Mouse (Mus musculus) lung, embryonic 14.5 days (tissue): Measurements from ENCODE around the gene Rdh7. TPM values are rescaled to one million over a fixed set of nuclear protein-coding genes. Genes with fewer than 3 reads are reported as not detected.

Experiments used
- ATAC-seq: fragments of 200-750 bp; cut with Nextera tagmentation; 2 replicates; pipeline ENCODE4 v1.8.0; 2017; ENCODE audit warnings: mild to moderate bottlenecking, moderate TSS enrichment, moderate library complexity; ENCODE audit not compliant: insufficient read depth
- DNase-seq: peaks from one replicate; pipeline ENCODE4 v3.0.0-alpha.2; 2015
- H3K27ac ChIP-seq: fragments of 300-500 bp; sonication (generic); 2 replicates; pipeline ENCODE4 v1.5.1; 2014; ENCODE audit warnings: low read depth, mild to moderate bottlenecking, moderate library complexity
- H3K27me3 ChIP-seq: fragments of 300-500 bp; sonication (generic); 2 replicates; pipeline ENCODE4 v1.6.1; 2014; ENCODE audit warnings: low read length, control low read depth; ENCODE audit not compliant: insufficient read depth
- H3K36me3 ChIP-seq: fragments of 300-500 bp; sonication (generic); 2 replicates; pipeline ENCODE4 v1.6.1; 2014; ENCODE audit warnings: control low read depth; ENCODE audit not compliant: insufficient read depth
- H3K4me1 ChIP-seq: fragments of 300-500 bp; sonication (generic); 2 replicates; pipeline ENCODE4 v1.6.1; 2014; ENCODE audit warnings: antibody characterized with exemption, control low read depth; ENCODE audit not compliant: insufficient read depth
- H3K4me2 ChIP-seq: fragments of 300-500 bp; sonication (generic); 2 replicates; pipeline ENCODE4 v1.6.1; 2014; ENCODE audit warnings: mild to moderate bottlenecking
- H3K4me3 ChIP-seq: fragments of 300-500 bp; sonication (generic); 2 replicates; pipeline ENCODE4 v1.5.1; 2014; ENCODE audit warnings: low read depth, low read length
- H3K9ac ChIP-seq: fragments of 300-500 bp; sonication (generic); 2 replicates; pipeline ENCODE4 v1.6.1; 2014
- H3K9me3 ChIP-seq: fragments of 300-500 bp; sonication (generic); 2 replicates; pipeline ENCODE4 v1.6.1; 2016; ENCODE audit warnings: low read depth, low read length, control low read depth
- CTCF ChIP-seq: IDR thresholded peaks from 2 replicates; pipeline ENCODE4 v1.5.1; 2016; ENCODE audit warnings: antibody characterized with exemption, low read depth
- WGBS: fragments of 180-500 bp; shearing (Covaris S2); extraction: QIAGEN DNeasy Blood & Tissue Kit; methylation state at CpG from one replicate; pipeline ENCODE4 v1.1.7; 2014; 5-methylcytosine and 5-hydroxymethylcytosine counted together
- polyA plus RNA-seq: library from polyadenylated mRNA; unstranded; fragments of >200 nt; fragmentation: Nextera tagmentation; extraction: Ambion mirVana; gene quantifications from 2 replicates; pipeline ENCODE4 v1.2.1, GENCODE M21; 2014

The Rdh7 gene
- polyA plus RNA-seq, result not detected in 2 replicates

GRCm38 (mm10) chr10:127888605-127889004, at the start of gene Rdh7:
Rdh7 (minus strand) TSS chr10:127888817.
- Histone ChIP-seq H3K27me3 (no peaks in the 10 kb centered on the region), H3K36me3 (no peaks in the 10 kb centered on the region), H3K4me3 (no peak within 1 kb of the TSS), H3K9me3 (no peaks in the 10 kb centered on the region), H3K9ac (no peak within 1 kb of the TSS), H3K4me2 (no peak within 1 kb of the TSS), H3K4me1 (no peaks in the 10 kb centered on the region), H3K27ac (no peak within 1 kb of the TSS)
- ATAC-seq, result no peak
- no peak for DNase-seq
- TF ChIP-seq CTCF, result no peak

- DNase-seq, result peak; percentile 84
- Histone ChIP-seq H3K9ac (no peak overlapping the region), H3K9me3 (no peaks in the 10 kb centered on the region), H3K4me3 (no peak overlapping the region), H3K36me3 (no peaks in the 10 kb centered on the region), H3K27me3 (no peaks in the 10 kb centered on the region), H3K27ac (no peak overlapping the region), H3K4me1 (no peaks in the 10 kb centered on the region), H3K4me2 (no peak overlapping the region)
- no peak for ATAC-seq
- TF ChIP-seq CTCF, result peak; percentile 71
- 0% methylated on average over 2 of the region's 2 CpGs for WGBS
Observed at GRCm38 (mm10) chr10:127937428-127938010, 48.9 kb upstream of the Rdh7 start.

DNA sequence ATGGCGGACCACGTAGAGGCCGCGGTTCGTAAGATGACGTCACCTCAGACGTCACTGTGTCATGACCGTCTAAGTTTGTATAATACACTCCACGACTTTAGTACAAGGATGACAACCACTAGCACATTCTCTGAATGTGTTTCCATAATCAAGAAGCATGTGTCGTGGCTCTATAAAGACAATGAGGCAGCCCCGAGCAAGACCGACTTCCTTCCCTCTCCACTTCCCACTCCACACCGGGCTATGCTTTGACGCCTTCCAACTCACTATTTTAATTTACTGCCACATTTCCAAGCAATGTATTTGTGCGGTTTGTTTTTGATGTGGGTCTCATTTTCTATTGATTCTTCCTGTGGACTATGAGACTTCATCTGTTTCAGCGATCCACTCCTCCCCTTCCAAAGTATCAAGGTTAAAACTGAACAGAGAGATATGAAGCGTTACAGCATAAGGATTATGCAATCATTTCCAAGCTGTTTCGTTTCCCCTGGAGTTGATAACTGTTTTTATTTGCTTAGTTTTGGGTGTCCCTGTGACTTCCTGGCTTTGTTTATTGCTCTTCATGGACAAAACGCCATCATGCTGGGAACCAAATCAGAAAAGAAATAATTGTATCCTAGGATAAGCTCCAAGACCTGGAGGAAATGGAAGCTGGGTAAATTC, 48.3 kb upstream of the Rdh7 start:
- ATAC-seq, result no peak
- no peaks in the 10 kb centered on the region for H3K4me1 ChIP-seq
- no peak for DNase-seq

DNA sequence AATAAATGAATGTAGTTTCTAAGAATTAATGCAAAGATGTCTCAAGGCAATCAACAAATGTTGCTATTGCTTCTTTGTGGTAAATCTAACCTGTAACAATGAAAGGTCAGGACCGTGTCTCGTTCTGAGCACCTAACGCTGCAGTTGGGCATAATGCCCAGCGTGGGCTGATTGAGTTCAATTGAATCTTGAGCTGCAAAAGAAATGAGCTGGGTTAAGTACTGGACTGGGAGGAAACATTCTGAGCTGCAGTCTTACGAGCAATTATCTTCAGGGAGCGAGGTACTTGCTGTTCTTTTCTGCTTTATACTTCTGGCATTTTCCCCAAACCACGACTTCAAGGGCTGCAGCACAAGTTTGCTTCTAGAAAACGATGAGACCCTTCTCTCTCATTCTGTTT, 47.7 kb upstream of the Rdh7 start:
- ATAC-seq (no peak), DNase-seq (no peak)
- Histone ChIP-seq H3K27ac (no peak overlapping the region), H3K9ac (no peak overlapping the region), H3K4me2 (no peak overlapping the region), H3K36me3 (no peaks in the 10 kb centered on the region), H3K4me1 (no peaks in the 10 kb centered on the region), H3K4me3 (no peak overlapping the region), H3K9me3 (no peaks in the 10 kb centered on the region), H3K27me3 (no peaks in the 10 kb centered on the region)
- TF ChIP-seq CTCF, result no peak
- 82% methylated on average over 8 of the region's 8 CpGs for WGBS

More for the DNA sequence above, 48.3 kb upstream of the Rdh7 start:
- no peak overlapping the region for H3K4me3 ChIP-seq
- 76% methylated on average over 19 of the region's 19 CpGs for WGBS
- H3K4me2 ChIP-seq, result no peak overlapping the region
- H3K9ac ChIP-seq, result no peak overlapping the region
- no peaks in the 10 kb centered on the region for H3K9me3 ChIP-seq
- no peaks in the 10 kb centered on the region for H3K36me3 ChIP-seq
- H3K27me3 ChIP-seq, result no peaks in the 10 kb centered on the region
- no peak for TF ChIP-seq CTCF
- H3K27ac ChIP-seq, result no peak overlapping the region

DNA sequence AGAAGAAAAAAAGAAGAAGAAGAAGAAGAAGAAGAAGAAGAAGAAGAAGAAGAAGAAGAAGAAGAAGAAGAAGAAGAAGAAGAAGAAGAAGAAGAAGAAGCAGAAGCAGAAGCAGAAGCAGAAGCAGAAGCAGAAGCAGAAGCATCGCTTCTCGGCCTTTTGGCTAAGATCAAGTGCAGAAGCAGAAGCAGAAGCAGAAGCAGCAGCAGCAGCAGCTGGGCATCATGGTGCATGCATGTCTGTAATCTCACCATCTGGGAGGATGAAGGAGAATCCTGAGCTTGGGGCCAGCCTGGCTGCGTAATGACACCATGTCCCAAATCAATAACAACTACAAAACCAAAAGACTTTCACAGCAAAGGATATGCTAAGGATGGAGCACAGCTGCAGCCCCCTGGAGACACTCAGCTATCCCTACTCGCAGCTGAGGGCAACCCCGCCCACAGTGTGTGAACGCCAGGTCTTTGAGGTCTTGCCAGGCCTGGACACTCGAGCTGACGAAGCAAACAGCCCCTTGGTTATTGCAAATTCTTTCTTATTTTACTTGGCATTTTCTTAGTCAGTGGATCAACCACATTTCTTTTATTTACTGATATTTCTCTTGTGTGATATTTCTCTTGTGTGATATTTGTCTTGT, 43.8 kb upstream of the Rdh7 start:
- Histone ChIP-seq H3K4me2 (no peak overlapping the region), H3K4me1 (no peaks in the 10 kb centered on the region), H3K36me3 (no peaks in the 10 kb centered on the region), H3K9me3 (no peaks in the 10 kb centered on the region), H3K27ac (no peak overlapping the region), H3K9ac (no peak overlapping the region), H3K27me3 (no peaks in the 10 kb centered on the region), H3K4me3 (no peak overlapping the region)
- 48% methylated on average over 8 of the region's 8 CpGs for WGBS
- DNase-seq, result peak; percentile 37
- ATAC-seq, result no peak
- TF ChIP-seq CTCF, result no peak

- no peaks in the 10 kb centered on the region for H3K4me1 ChIP-seq
- H3K27me3 ChIP-seq, result no peaks in the 10 kb centered on the region
- DNase-seq (no peak), ATAC-seq (no peak)
- no peak overlapping the region for H3K4me3 ChIP-seq
- no peaks in the 10 kb centered on the region for H3K9me3 ChIP-seq
- H3K4me2 ChIP-seq, result no peak overlapping the region
- H3K9ac ChIP-seq, result no peak overlapping the region
- no peak for TF ChIP-seq CTCF
- H3K36me3 ChIP-seq, result no peaks in the 10 kb centered on the region
- WGBS, result 53% methylated on average over 2 of the region's 2 CpGs
- H3K27ac ChIP-seq, result no peak overlapping the region
Observed at GRCm38 (mm10) chr10:127927737-127928136, 39.1 kb upstream of the Rdh7 start.

DNA sequence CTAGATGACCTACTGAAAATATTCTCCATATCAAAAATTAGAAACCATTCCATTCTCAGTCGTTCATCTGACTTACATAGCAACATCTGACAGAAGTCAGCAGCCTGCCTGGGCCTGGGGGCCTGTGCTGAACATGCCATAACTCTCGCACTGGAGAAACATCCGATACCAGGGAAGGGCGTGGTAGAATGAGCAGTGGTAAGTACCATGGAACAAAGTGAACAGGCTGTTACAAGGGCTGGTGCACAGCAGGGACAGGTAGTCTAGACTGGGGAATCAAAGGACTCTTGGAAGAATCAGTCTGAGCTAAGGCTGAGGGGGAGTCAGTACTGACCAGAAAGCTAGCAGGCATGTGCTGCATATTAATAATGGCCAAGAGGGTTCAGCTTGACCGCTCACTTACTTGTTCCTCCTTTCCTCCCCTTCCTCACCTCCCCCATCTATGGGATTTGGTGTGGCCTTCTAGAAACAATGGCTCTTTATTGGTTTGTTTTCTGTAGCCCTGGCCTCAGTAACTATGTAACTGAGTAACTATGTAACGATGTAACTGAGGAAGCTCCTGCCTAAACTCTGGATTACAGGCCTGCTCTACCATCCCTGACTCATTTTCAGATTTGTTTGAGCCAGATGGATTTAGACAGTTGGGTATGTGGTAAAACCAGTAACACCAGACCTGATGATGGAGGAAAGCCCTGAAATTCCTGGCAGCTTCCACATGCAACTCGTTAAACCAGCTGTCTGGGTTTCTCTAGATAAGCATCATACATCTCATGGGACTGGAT, 36.2 kb upstream of the Rdh7 start:
- no peaks in the 10 kb centered on the region for H3K4me1 ChIP-seq
- H3K9me3 ChIP-seq, result no peaks in the 10 kb centered on the region
- H3K9ac ChIP-seq, result no peak overlapping the region
- no peaks in the 10 kb centered on the region for H3K36me3 ChIP-seq
- no peak overlapping the region for H3K27ac ChIP-seq
- TF ChIP-seq CTCF, result no peak
- no peaks in the 10 kb centered on the region for H3K27me3 ChIP-seq
- H3K4me3 ChIP-seq, result no peak overlapping the region
- peak; percentile 26 for DNase-seq
- no peak overlapping the region for H3K4me2 ChIP-seq
- ATAC-seq, result no peak
- 64% methylated on average over 7 of the region's 7 CpGs for WGBS
